Mouse (Mus musculus) heart, postnatal 4 days (tissue): ENCODE results near the gene Slc37a1. TPM values are rescaled to one million over a fixed set of nuclear protein-coding genes. Genes with fewer than 3 reads are reported as not detected.

Experiments
- DNase-seq: peaks from one replicate; pipeline ENCODE4 v3.0.0; 2021
- total RNA-seq, 2 experiments: library from RNA; stranded (reverse); gene quantifications; 2 replicates each; pipeline ENCODE4 v1.2.3; 2021

Gene Slc37a1
- 10 to 100 TPM; 10.8 to 11.6 TPM for total RNA-seq

GRCm38 (mm10) chr17:31286492-31286891, at the start of gene Slc37a1:
TSS of gene Slc37a1 (plus strand) at chr17:31286792.
- DNase-seq, result no peak

- no peak for DNase-seq
Observed at GRCm38 (mm10) chr17:31238234-31239020, 48.2 kb upstream of the Slc37a1 start.

- DNase-seq, result no peak
Observed at GRCm38 (mm10) chr17:31241156-31241555, 45.4 kb upstream of the Slc37a1 start.

- no peak for DNase-seq
Observed at GRCm38 (mm10) chr17:31242764-31243163, 43.8 kb upstream of the Slc37a1 start.

- DNase-seq, result peak; percentile 65
Observed at GRCm38 (mm10) chr17:31245321-31245720, 41.3 kb upstream of the Slc37a1 start.

- DNase-seq, result no peak
Observed at GRCm38 (mm10) chr17:31247144-31247543, 39.4 kb upstream of the Slc37a1 start.

GRCm38 (mm10) chr17:31253951-31254350, 32.6 kb upstream of the Slc37a1 start:
- no peak for DNase-seq

- DNase-seq, result peak; percentile 86
Observed at GRCm38 (mm10) chr17:31254463-31254931, 32.1 kb upstream of the Slc37a1 start.

- DNase-seq, result no peak
Observed at GRCm38 (mm10) chr17:31257149-31257548, 29.4 kb upstream of the Slc37a1 start.

GRCm38 (mm10) chr17:31257898-31258297, 28.7 kb upstream of the Slc37a1 start:
- no peak for DNase-seq

- DNase-seq, result no peak
Observed at GRCm38 (mm10) chr17:31258310-31258865, 28.2 kb upstream of the Slc37a1 start.

GRCm38 (mm10) chr17:31259145-31259544, 27.4 kb upstream of the Slc37a1 start:
- DNase-seq, result no peak

- DNase-seq, result no peak
Observed at GRCm38 (mm10) chr17:31259825-31260224, 26.8 kb upstream of the Slc37a1 start.

GRCm38 (mm10) chr17:31260430-31260829, 26.2 kb upstream of the Slc37a1 start:
- DNase-seq, result peak; percentile 66

GRCm38 (mm10) chr17:31261352-31261751, 25.2 kb upstream of the Slc37a1 start:
- DNase-seq, result no peak

GRCm38 (mm10) chr17:31262715-31263114, 23.9 kb upstream of the Slc37a1 start:
- DNase-seq, result no peak

GRCm38 (mm10) chr17:31263770-31264169, 22.8 kb upstream of the Slc37a1 start:
- no peak for DNase-seq

GRCm38 (mm10) chr17:31264372-31264771, 22.2 kb upstream of the Slc37a1 start:
- no peak for DNase-seq

GRCm38 (mm10) chr17:31265171-31265572, 21.4 kb upstream of the Slc37a1 start:
- no peak for DNase-seq

GRCm38 (mm10) chr17:31265831-31266230, 20.8 kb upstream of the Slc37a1 start:
- DNase-seq, result no peak

GRCm38 (mm10) chr17:31266321-31266950, 20.2 kb upstream of the Slc37a1 start:
- no peak for DNase-seq

GRCm38 (mm10) chr17:31267138-31267537, 19.5 kb upstream of the Slc37a1 start:
- DNase-seq, result no peak

GRCm38 (mm10) chr17:31267603-31268002, 19.0 kb upstream of the Slc37a1 start:
- DNase-seq, result no peak

- DNase-seq, result no peak
Observed at GRCm38 (mm10) chr17:31268016-31268415, 18.6 kb upstream of the Slc37a1 start.
